Mouse (Mus musculus) inflammation-experienced regulatory T-cells (primary cell): Measurements from ENCODE around the gene Klf13. TPM values are rescaled to one million over a fixed set of nuclear protein-coding genes. Genes with fewer than 3 reads are reported as not detected.

Experiments
- polyA plus RNA-seq, 2 experiments: library from polyadenylated mRNA; unstranded; fragments of 100-300 nt; shearing (Covaris generic); gene quantifications; one replicate each; pipeline ENCODE4 v1.2.1; 2017

The Klf13 gene
- polyA plus RNA-seq = 100 to 1,000 TPM; 252 to 269 TPM

DNA sequence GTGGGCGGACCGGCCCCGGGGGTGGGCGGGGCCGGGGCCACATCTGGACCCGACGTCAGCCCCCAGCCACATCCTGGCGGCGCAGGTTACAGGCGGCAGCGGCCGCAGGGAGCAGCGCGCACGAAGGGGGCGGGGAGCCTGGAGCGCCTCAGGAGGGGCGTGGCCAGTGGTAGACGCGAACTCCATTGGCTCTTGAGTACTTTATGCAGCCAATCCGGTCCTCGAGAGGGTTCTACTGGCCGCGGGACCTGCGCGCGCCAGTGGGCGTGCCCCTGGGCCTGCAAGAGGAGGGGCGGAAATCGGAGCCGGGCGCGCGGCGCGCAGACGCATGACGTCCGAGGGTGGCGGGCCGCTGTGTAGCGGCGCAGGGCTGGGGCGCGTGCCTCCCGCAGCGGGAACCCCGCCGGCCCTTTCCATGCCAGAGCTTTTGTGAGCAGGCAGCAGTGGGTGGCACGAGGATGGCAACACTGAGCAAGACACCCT, at the start of gene Klf13:
Klf13 (minus strand) TSS at position 2 of the 483 bp plus-strand sequence.

DNA sequence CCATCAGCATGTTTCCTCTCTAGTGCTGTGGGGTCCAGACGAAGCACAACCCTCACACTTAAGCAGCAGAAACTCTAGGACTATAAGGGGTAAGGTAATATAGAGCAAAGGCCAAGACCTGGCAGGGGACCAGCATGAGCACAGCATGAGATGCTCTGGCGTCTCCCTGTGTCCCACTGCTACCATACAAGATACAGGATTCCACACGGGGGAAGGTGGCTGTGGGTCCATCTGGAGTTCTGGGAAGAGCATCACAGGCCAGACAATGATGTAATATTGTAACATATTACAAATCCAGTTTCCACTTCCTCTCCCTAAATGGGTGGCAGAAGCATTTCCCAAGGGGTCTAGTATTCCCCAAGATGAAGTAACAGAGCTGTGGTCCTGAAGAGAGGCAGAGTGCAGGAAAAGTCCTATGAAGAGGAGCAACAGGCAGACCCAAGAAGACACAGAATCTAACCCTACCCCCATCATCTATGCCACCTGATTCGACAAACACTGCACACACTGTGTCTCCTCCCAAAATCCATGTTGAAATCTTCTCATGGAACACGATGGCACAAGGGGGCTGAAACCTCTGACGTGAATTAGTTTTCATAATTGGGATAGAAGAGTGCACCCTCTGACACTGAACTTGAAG, 22.3 kb downstream of the Klf13 start, which contains the start of gene E030018B13Rik:
E030018B13Rik (plus strand) TSS at position 590 of the 640 bp plus-strand sequence.

Other genes with a start within 250 kb of the Klf13 start
- under 1 TPM in 1 of 2 experiments, not detected in 1; 0.36 TPM for gene E030018B13Rik, start 22.1 kb downstream of the Klf13 start, polyA plus RNA-seq
- gene Trpm1, start 214.9 kb upstream of the Klf13 start, polyA plus RNA-seq = 1 to 10 TPM; 3.2 to 3.9 TPM